Mouse (Mus musculus) heart, adult 11 months (tissue): ENCODE results near the gene Myh3.
A peak's percentile ranks its signal among the peaks of the same experiment; 100 is the strongest.

ENCODE experiments used
- DNase-seq: peaks from one replicate; pipeline ENCODE4 v3.0.0; 2022

Myh3 gene

DNA sequence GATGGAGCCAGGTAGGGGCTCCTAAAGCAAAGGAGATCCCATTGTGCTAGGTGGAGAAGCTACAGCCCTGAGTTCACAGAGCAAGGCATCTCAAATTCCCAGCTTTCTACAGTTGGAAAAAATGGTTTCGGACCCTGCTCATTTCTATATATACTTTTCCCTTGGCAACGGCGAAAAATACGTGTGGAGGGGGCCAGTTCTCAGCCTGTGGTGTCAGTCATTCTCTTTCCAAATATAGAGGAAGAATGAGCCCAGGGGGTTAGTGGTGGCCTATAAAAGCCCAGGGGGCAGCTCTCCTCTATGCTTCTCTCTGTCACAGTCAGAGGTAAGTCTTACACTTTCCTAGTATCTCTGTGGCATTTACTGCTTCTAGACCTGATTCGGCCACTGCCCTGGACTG lies at the start of gene Myh3:
Myh3 (plus strand) TSS at position 301 of the 400 bp plus-strand sequence.
- DNase-seq = no peak

DNA sequence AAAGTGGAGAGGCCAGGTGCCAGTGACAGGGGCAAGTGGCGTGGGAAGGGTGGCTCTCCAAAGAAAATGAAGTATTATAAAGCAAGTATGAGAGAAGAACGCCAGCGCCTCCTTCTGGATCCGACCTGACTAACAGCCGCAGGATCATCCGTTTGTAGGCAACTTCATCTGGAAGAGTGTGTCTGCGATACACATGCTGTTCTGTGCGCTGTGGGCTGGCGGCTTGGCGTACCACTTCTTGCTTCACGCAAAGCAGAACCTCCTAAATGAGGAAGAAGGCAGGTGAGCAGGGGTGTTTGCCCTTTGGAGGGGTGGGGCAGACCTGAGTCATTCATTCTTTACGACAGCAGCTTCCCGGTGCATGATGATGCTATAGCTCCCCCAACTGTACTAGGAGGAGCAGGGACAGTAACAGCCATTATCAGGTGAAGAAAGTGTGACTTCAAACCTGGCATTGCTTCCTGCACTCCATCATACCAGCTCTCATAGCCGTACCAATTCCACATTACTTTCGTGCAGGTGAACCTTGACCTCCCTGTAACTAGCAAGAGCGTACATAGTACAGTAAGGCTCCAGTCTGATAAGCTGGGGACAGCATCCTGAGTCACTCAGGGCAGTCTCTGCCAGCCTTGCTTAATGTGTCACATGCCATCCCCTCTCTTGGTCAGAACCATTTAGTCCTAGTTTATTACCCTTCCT lies 47.0 kb upstream of the Myh3 start:
- DNase-seq = no peak

GRCm38 (mm10) chr11:67031603-67031915 lies 46.5 kb upstream of the Myh3 start:
- no peak for DNase-seq

GRCm38 (mm10) chr11:67034775-67035485 lies 43.2 kb upstream of the Myh3 start:
- DNase-seq = no peak

DNA sequence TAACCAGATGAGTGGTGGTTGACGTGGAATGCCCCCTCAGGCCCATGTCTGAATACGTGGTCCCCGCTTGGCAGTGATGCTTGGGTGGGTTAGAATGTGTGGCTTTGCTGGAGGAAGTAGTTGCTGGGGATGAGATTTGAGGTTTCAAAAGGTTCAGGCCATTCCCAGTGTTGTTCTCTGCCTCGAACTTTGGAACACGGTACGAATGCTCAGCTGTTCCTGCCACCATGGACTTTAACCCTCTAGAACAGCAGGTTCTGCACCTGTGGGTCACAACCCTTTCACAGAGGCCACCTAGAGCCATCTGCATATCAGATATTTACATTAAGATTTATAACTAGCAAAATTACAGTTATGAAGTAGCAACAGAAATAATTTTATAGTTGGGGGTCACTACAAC lies 41.9 kb upstream of the Myh3 start:
- no peak for DNase-seq

GRCm38 (mm10) chr11:67036892-67037291 lies 41.2 kb upstream of the Myh3 start:
- DNase-seq = no peak

- DNase-seq = no peak
Measured at GRCm38 (mm10) chr11:67039799-67040198, 38.3 kb upstream of the Myh3 start.

DNA sequence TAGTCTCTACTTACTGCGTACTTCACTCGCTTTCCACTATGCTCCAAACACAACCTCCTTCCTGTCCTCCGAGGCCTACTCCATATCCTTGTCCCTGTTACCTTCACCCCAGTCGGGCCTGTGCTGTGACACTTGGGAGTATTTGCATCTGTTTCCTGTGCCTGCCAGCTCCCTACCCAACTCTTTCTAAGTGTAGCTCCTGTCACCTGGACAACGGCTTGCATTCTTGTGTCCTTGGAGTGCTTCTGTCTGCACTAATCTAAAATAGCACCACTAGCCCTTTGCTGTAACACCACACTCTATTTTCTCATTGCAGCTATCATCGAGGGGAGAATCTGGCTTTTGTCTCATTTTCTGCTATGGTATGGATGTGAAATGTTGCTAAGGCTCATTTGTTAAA lies 37.6 kb upstream of the Myh3 start:
- DNase-seq = peak; percentile 90

DNA sequence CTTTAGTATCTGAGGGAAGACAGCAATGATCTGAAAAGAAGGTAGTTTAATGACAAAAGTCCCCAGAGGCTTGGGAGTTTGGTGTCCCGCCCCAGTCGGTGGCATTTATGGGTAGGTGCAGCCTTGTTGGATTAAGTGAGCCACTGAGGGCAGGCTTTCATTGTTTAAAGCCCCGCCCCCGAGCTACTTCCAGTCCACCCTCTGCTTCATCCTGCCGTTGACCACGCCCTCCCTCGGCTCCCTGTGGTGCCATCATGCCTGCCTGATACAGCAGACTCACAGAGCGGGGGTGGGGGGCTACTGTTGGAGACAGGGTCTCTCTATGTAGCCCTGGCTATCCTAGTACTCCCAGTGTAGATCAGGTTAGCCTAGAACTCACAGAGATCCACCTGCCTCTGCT lies 35.1 kb upstream of the Myh3 start:
- no peak for DNase-seq

- no peak for DNase-seq
Measured at GRCm38 (mm10) chr11:67044959-67045358, 33.1 kb upstream of the Myh3 start.

GRCm38 (mm10) chr11:67047199-67047598 lies 30.9 kb upstream of the Myh3 start:
- DNase-seq = no peak

DNA sequence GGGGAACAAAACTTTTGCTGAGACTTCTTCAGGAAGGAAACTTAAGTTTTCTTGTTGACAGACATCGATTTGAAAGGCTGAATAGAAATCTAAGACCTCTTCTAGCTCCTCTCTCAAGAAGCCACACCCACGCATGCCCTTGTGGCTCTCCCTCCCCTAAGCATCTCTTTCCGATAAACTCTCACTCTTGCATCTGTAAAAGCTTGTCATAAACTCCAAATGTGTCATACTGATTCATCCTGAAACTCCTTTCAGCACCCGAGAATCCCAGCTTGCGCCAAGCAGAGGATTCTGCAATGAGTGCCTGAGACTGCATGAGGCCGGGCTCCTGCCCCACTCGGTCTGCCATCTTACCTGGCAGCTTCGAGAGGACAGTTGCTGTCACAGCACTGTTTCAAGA lies 29.6 kb upstream of the Myh3 start:
- DNase-seq = no peak

DNA sequence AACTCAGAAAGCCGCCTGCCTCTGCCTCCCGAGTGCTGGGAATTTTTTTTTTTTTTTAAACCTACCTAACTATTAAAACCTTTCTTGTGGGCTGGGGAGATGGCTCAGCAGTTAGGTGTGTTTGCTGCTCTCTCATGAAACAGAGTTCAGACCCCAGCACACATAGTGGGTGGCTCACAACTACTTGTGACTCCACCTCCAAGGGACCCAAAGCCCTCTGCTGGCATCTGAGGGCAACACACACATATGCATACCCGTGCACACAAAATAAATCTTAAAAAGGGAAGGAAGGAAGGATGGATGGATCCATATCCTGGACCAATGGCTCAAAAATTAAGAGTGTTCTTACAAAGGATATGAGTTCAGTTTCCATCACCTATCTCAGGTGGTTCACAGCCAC lies 28.8 kb upstream of the Myh3 start:
- no peak for DNase-seq

- no peak for DNase-seq
Measured at GRCm38 (mm10) chr11:67051676-67052320, 26.3 kb upstream of the Myh3 start.

- DNase-seq = peak; percentile 99
Measured at GRCm38 (mm10) chr11:67052321-67052952, 25.7 kb upstream of the Myh3 start, which contains the start of the genes Adprm and Sco1. TSS of gene Adprm (minus strand) at chr11:67052594. TSS of gene Sco1 (plus strand) at chr11:67052670.

- DNase-seq = peak; percentile 66
Measured at GRCm38 (mm10) chr11:67054754-67055365, 23.2 kb upstream of the Myh3 start.

DNA sequence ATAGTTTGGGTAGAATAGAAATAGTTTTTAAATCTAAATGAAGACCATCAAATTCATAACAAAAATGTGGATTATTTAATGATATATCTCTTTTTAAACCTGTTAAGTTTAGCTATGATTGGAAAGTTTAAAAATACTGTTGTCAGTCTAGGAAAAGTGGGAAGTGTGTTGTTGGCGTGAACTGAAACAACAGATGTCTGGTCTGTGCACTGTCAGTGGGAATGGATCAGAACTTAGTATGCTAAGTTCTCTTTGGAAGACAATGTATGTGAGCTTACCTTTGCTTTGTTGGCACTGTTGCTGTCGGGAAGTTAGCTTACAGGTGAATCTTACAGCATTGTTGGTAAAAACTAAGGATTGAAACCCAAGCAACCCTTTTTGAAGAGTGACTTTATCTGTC lies 16.8 kb upstream of the Myh3 start:
- no peak for DNase-seq

- no peak for DNase-seq
Measured at GRCm38 (mm10) chr11:67062726-67063125, 15.4 kb upstream of the Myh3 start.

DNA sequence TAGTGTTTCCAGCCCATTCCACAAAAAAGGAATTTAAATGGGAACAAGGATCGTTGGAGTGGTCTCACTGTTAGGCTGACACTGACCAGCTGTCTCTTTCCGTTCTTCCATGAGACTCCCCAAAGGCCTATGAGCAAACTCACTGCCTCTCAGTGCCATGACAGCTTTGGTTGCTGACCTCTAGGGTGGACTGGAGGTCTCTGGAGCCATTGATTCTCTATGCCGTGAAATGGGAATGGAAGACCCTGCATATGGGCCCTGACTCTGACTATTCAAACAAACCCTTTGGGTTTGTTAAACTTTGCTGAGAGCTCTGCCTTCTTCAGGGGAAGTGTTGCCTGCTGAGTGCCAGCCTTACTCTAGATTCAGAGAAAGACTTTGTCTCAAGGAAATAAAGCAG lies 10.4 kb upstream of the Myh3 start:
- DNase-seq = no peak

DNA sequence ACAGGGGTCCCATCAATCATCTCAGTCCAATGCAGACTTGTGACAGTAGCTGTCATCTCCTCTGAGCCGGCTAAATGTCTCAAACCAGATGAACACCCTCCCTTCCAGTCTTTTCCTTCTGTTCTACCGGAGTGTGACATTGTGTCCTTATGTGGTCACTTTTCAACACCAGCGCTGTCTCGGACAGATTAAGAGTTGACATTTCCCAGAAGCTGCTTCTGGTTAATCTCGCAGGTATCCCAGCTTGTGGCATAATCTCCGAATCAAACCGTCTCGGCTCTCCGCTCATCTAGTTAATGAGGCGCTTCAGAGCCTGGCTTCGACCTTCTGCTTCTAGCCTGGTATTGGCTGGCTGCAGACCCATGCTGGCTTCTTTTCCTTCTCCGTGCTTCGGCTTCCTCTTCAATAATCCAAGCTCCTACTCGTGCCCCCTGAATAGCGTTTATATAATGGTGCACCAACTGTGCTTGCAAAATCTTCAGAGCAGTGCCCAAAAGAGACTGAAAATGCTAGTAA lies 5.4 kb upstream of the Myh3 start:
- DNase-seq = peak; percentile 55

DNA sequence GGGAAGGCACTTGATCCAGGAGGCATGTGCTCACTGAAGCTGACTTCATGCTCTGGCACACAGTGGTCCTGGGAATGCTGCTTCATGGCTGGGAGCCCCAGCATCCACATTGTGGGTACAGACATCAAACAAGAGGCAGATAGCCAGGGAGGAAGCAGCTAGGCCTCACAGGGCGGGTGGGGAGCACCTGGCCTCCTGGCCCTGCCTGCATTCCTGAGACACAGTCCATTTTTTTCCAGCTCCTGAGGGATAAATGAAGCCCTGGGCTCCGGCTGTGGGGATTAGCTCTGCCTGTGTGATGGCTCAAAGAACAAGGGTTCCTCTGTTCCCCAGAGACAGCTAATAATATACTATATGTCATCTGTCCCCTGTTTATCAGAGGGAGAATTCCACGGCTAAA lies 3.1 kb upstream of the Myh3 start:
- no peak for DNase-seq

DNA sequence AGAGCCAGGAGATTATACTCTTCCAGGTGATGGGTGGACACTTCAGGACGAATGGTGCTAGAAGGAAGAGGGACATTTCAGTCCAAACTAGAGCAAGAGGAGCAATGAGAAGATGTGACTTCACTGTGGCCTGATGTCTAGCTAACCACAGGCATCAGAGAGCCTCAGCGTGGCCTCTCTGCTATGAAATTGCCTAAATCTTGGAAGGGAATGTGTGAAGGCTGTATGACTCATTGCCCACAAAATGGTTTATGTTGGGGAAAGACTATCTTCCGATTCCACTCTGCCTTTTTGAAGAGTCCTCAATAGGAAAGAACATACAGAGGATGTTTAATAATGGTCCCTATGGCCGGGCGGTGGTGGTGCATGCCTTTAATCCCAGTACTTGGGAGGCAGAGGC lies 1.3 kb upstream of the Myh3 start:
- no peak for DNase-seq

- DNase-seq = no peak
Measured at GRCm38 (mm10) chr11:67077435-67077834, 665 bp upstream of the Myh3 start.
